In genomic region chr4:132095043-132095442, GRCm38 (mm10) we compare ENCODE assay signal across 22 mouse cellular contexts. TPM values are rescaled to one million over a fixed set of nuclear protein-coding genes. Genes with fewer than 3 reads are reported as not detected.
DNase-seq lines count a peak whose midpoint lies in the region; ATAC-seq and TF ChIP-seq lines count a peak whose summit lies in the region.
"Had no signal": no experiment of that assay in that cellular context is flagged by ENCODE, and none has a peak within 500 bp of the region (broad histone marks: within the 10 kb centered on the region; RNA-seq: fewer than 3 reads in every experiment).

No protein-coding gene starts in this region.

- H3K9me3 ChIP-seq in intestine, embryonic 15.5 days, result no peaks in the 10 kb centered on the region
- H3K9me3 ChIP-seq in intestine, embryonic 16.5 days (ENCODE audit: control insufficient read depth, low read length), result no peaks in the 10 kb centered on the region
- H3K9me3 ChIP-seq in stomach, postnatal 0 days (ENCODE audit: control insufficient read depth, low read length), result no peaks in the 10 kb centered on the region
- H3K9me3 ChIP-seq in liver, embryonic 12.5 days (replicated peaks), result no peaks in the 10 kb centered on the region
- H3K9me3 ChIP-seq: embryonic facial prominence, embryonic 10.5 days; embryonic facial prominence, embryonic 12.5 days; forebrain, embryonic 13.5 days; forebrain, embryonic 15.5 days had no signal

- DNase-seq in stomach, postnatal 0 days (ENCODE audit: low spot score), result no peak
- DNase-seq in layer of hippocampus, adult 9-11 months, result no peak
- no peak for DNase-seq in thymus, adult 18-20 months
- DNase-seq: adrenal gland, adult 2 months; adrenal gland, postnatal 10 days; adrenal gland, postnatal 25 days; cerebellum, adult 11 months; cerebellum, adult 18-20 months; cerebellum, adult 8-10 months; cerebellum, adult 9-11 months; cerebellum, postnatal 14 days; cerebellum, postnatal 36 days had no signal

- no peak for TF ChIP-seq EP300 in stomach, postnatal 0 days (optimal IDR thresholded peaks at IDR 0.05)

- WGBS in intestine, embryonic 15.5 days, result 55% methylated on average over 7 of the region's 7 CpGs
- WGBS in intestine, embryonic 16.5 days, result 55% methylated on average over 7 of the region's 7 CpGs
- 46% methylated on average over 7 of the region's 7 CpGs for WGBS in stomach, postnatal 0 days
- WGBS in liver, embryonic 12.5 days (ENCODE audit: insufficient replicate concordance), result 58% methylated on average over 7 of the region's 7 CpGs

- H3K4me1 ChIP-seq in intestine, embryonic 15.5 days (replicated peaks), result peaks cover 15% of the 10 kb centered on the region
- peaks cover 8% of the 10 kb centered on the region; the same call in 1 of the 2 replicates for H3K4me1 ChIP-seq in intestine, embryonic 16.5 days (ENCODE audit: control insufficient read depth, insufficient read depth, low read length)
- no peaks in the 10 kb centered on the region for H3K4me1 ChIP-seq in stomach, postnatal 0 days (replicated peaks; ENCODE audit: control insufficient read depth, insufficient read depth)
- H3K4me1 ChIP-seq in liver, embryonic 12.5 days, result peaks cover 4% of the 10 kb centered on the region
- H3K4me1 ChIP-seq: embryonic facial prominence, embryonic 10.5 days; embryonic facial prominence, embryonic 12.5 days; forebrain, embryonic 13.5 days; forebrain, embryonic 15.5 days had no signal

- H3K27me3 ChIP-seq in intestine, embryonic 15.5 days (replicated peaks), result no peaks in the 10 kb centered on the region
- H3K27me3 ChIP-seq in intestine, embryonic 16.5 days (replicated peaks; ENCODE audit: control insufficient read depth, insufficient read depth, low read length), result no peaks in the 10 kb centered on the region
- no peaks in the 10 kb centered on the region for H3K27me3 ChIP-seq in stomach, postnatal 0 days (ENCODE audit: control insufficient read depth, insufficient read depth, low read length)
- peaks cover 25% of the 10 kb centered on the region; the same call in 1 of the 2 replicates for H3K27me3 ChIP-seq in liver, embryonic 12.5 days (replicated peaks)
- H3K27me3 ChIP-seq: embryonic facial prominence, embryonic 12.5 days; forebrain, embryonic 15.5 days had no signal

- no peak overlapping the region for H3K9ac ChIP-seq in intestine, embryonic 15.5 days
- H3K9ac ChIP-seq in intestine, embryonic 16.5 days (ENCODE audit: low read depth, low read length), result no peak overlapping the region
- H3K9ac ChIP-seq in stomach, postnatal 0 days (ENCODE audit: low read length), result no peak overlapping the region
- H3K9ac ChIP-seq in liver, embryonic 12.5 days, result no peak overlapping the region
- H3K9ac ChIP-seq: embryonic facial prominence, embryonic 12.5 days; forebrain, embryonic 13.5 days; forebrain, embryonic 15.5 days had no signal

- H3K4me2 ChIP-seq in intestine, embryonic 15.5 days (replicated peaks), result no peak overlapping the region
- H3K4me2 ChIP-seq in intestine, embryonic 16.5 days (ENCODE audit: low read depth, low read length), result no peak overlapping the region
- H3K4me2 ChIP-seq in stomach, postnatal 0 days (replicated peaks; ENCODE audit: low read depth), result no peak overlapping the region
- no peak overlapping the region for H3K4me2 ChIP-seq in liver, embryonic 12.5 days
- H3K4me2 ChIP-seq: embryonic facial prominence, embryonic 12.5 days; forebrain, embryonic 13.5 days; forebrain, embryonic 15.5 days had no signal

- no peaks in the 10 kb centered on the region for H3K36me3 ChIP-seq in intestine, embryonic 15.5 days
- no peaks in the 10 kb centered on the region for H3K36me3 ChIP-seq in intestine, embryonic 16.5 days (ENCODE audit: control insufficient read depth, insufficient read depth, low read length)
- H3K36me3 ChIP-seq in stomach, postnatal 0 days (ENCODE audit: control insufficient read depth, insufficient read depth, low read length), result no peaks in the 10 kb centered on the region
- no peaks in the 10 kb centered on the region for H3K36me3 ChIP-seq in liver, embryonic 12.5 days
- H3K36me3 ChIP-seq: embryonic facial prominence, embryonic 10.5 days; embryonic facial prominence, embryonic 12.5 days; forebrain, embryonic 15.5 days had no signal

- peak overlapping the region; percentile 30; the same call in 1 of the 2 replicates for H3K27ac ChIP-seq in intestine, embryonic 15.5 days
- peak overlapping the region; percentile 75 for H3K27ac ChIP-seq in intestine, embryonic 16.5 days (ENCODE audit: low read length)
- no peak overlapping the region for H3K27ac ChIP-seq in stomach, postnatal 0 days (replicated peaks)
- no peak overlapping the region for H3K27ac ChIP-seq in liver, embryonic 12.5 days
- H3K27ac ChIP-seq: embryonic facial prominence, embryonic 10.5 days; embryonic facial prominence, embryonic 12.5 days; forebrain, embryonic 13.5 days; forebrain, embryonic 15.5 days had no signal

- H3K4me3 ChIP-seq in intestine, embryonic 15.5 days (replicated peaks), result no peak overlapping the region
- H3K4me3 ChIP-seq in intestine, embryonic 16.5 days (ENCODE audit: low read length), result no peak overlapping the region
- no peak overlapping the region for H3K4me3 ChIP-seq in stomach, postnatal 0 days (ENCODE audit: low read depth, low read length)
- no peak overlapping the region for H3K4me3 ChIP-seq in liver, embryonic 12.5 days
- H3K4me3 ChIP-seq: embryonic facial prominence, embryonic 10.5 days; embryonic facial prominence, embryonic 12.5 days; forebrain, embryonic 13.5 days; forebrain, embryonic 15.5 days had no signal

- no peak for TF ChIP-seq CTCF in stomach, postnatal 0 days (IDR thresholded peaks at IDR 0.05; ENCODE audit: low read depth)

- peak; percentile 71 for ATAC-seq in intestine, embryonic 15.5 days
- peak; percentile 71 for ATAC-seq in intestine, embryonic 16.5 days
- peak; percentile 67; the same call in 1 of the 2 replicates for ATAC-seq in stomach, postnatal 0 days (ENCODE audit: low FRiP score, low TSS enrichment)
- no peak for ATAC-seq in liver, embryonic 12.5 days
- ATAC-seq: forebrain, embryonic 13.5 days; forebrain, embryonic 15.5 days had no signal

RNA-seq across cellular contexts. Expression of gene Epb41, which starts 19.9 kb away (rescaled TPM):
- polyA plus RNA-seq in intestine, embryonic 15.5 days (2015; fragmentation: Nextera tagmentation; extraction: Ambion mirVana), result 50.0 and 54.2 TPM in 2 replicates
- polyA plus RNA-seq in intestine, embryonic 16.5 days (2015; fragmentation: Nextera tagmentation; extraction: Ambion mirVana), result 41.5 and 46.8 TPM in 2 replicates
- 24.3 and 26.7 TPM in 2 replicates for polyA plus RNA-seq in stomach, postnatal 0 days (2015; fragmentation: Nextera tagmentation; extraction: Ambion mirVana)
- 177 and 187 TPM in 2 replicates for polyA plus RNA-seq in liver, embryonic 12.5 days (2016; fragmentation: Nextera tagmentation; extraction: Ambion mirVana)

RNA-seq across cellular contexts. Expression of gene Gm10300, which starts 20.5 kb away (rescaled TPM):
- 0.08 and 0.16 TPM in 2 replicates for polyA plus RNA-seq in intestine, embryonic 15.5 days (2015; fragmentation: Nextera tagmentation; extraction: Ambion mirVana)
- polyA plus RNA-seq in intestine, embryonic 16.5 days (2015; fragmentation: Nextera tagmentation; extraction: Ambion mirVana), result not detected in 2 replicates
- polyA plus RNA-seq in stomach, postnatal 0 days (2015; fragmentation: Nextera tagmentation; extraction: Ambion mirVana), result 0.12 TPM in 1 of 2 replicates, not detected in the other
- polyA plus RNA-seq in liver, embryonic 12.5 days (2016; fragmentation: Nextera tagmentation; extraction: Ambion mirVana), result 0.42 and 0.45 TPM in 2 replicates
- polyA plus RNA-seq: brain, embryonic 14.5 days; C2C12; embryonic facial prominence, embryonic 10.5 days; embryonic facial prominence, embryonic 12.5 days; forebrain, embryonic 11.5 days; forebrain, embryonic 13.5 days; forebrain, embryonic 15.5 days had no signal

RNA-seq across cellular contexts. Expression of gene Oprd1, which starts 49.2 kb away (rescaled TPM):
- 0.28 and 0.34 TPM in 2 replicates for polyA plus RNA-seq in intestine, embryonic 15.5 days (2015; fragmentation: Nextera tagmentation; extraction: Ambion mirVana)
- 0.22 and 0.26 TPM in 2 replicates for polyA plus RNA-seq in intestine, embryonic 16.5 days (2015; fragmentation: Nextera tagmentation; extraction: Ambion mirVana)
- polyA plus RNA-seq in stomach, postnatal 0 days (2015; fragmentation: Nextera tagmentation; extraction: Ambion mirVana), result 0.04 and 0.11 TPM in 2 replicates
- 0.24 and 0.39 TPM in 2 replicates for polyA plus RNA-seq in liver, embryonic 12.5 days (2016; fragmentation: Nextera tagmentation; extraction: Ambion mirVana)
- polyA plus RNA-seq: forebrain, embryonic 11.5 days had no signal

Comparison
In these comparisons a context has a peak if more than half of its experiments do, and no peak if none do; other contexts are left out.
1. H3K27ac ChIP-seq: peak in intestine, embryonic 15.5 days (single experiment) and intestine, embryonic 16.5 days (single experiment); none in stomach, postnatal 0 days (single experiment) and liver, embryonic 12.5 days (single experiment).